Comparison of ENCODE assay signal across 10 mouse cellular contexts in the genomic region with DNA sequence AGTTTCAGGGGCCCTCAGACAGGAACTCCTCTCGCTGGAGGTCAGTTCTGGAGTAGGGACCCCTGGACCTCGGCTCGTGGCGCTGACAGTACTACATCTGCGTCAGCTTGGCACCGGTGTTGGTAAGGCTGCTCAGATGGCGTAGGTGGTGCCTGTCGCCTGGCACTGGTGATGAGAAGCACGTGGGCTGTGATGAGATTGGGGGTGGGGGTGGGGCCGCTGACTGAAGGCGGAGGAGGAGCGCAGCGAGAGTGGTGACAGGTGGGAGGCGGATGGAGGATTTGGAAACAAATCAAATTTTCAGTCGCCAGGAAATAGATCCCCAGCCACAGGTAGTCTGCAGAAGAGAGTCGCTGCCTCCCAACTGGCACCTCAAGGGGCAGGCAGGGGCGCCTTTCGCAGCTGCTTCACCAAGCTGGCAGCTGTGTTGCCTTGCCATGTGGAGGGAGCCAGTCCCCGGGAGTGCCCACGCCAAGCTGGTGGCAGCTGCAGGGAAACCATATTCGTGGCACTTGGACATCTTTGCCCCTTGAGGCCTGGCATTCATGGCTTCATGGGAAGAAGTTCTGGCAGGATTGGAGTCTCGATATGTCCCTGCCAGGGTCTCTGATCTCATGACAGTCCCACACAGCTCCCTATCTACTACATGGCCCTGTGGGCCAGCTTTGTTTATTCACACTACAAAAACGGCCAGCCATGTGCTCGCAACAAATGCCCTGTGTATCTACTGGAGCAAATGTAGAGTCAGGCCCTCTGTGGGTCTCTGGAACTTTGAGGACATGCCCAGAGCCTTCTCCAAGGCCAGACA. TPM values are rescaled to one million over a fixed set of nuclear protein-coding genes. Genes with fewer than 3 reads are reported as not detected.
DNase-seq lines count a peak whose midpoint lies in the region; ATAC-seq and TF ChIP-seq lines count a peak whose summit lies in the region.
"Had no signal": no experiment of that assay in that cellular context is flagged by ENCODE, and none has a peak within 500 bp of the region (broad histone marks: within the 10 kb centered on the region; RNA-seq: fewer than 3 reads in every experiment).

No protein-coding gene starts in this region.

- H3K9me3 ChIP-seq in hindbrain, embryonic 14.5 days (ENCODE audit: control insufficient read depth, low read length), result no peaks in the 10 kb centered on the region
- no peaks in the 10 kb centered on the region for H3K9me3 ChIP-seq in hindbrain, embryonic 11.5 days (ENCODE audit: control insufficient read depth, low read length)
- H3K9me3 ChIP-seq in heart, embryonic 10.5 days, result no peaks in the 10 kb centered on the region

- H3K9ac ChIP-seq in hindbrain, embryonic 14.5 days, result no peak overlapping the region
- H3K9ac ChIP-seq in hindbrain, embryonic 11.5 days (ENCODE audit: low read depth, low read length), result no peak overlapping the region
- H3K9ac ChIP-seq: lung, embryonic 14.5 days had no signal

- 0 out of 2 replicates have a peak, but pooled peaks cover 6% of the 10 kb centered on the region for H3K4me1 ChIP-seq in hindbrain, embryonic 14.5 days (replicated peaks; ENCODE audit: control insufficient read depth, insufficient read depth, low read length)
- no peaks in the 10 kb centered on the region for H3K4me1 ChIP-seq in hindbrain, embryonic 11.5 days (replicated peaks; ENCODE audit: control insufficient read depth, insufficient read depth, low read length)
- H3K4me1 ChIP-seq in heart, embryonic 10.5 days, result peaks cover 12% of the 10 kb centered on the region

- no peak overlapping the region for H3K4me3 ChIP-seq in hindbrain, embryonic 14.5 days (replicated peaks; ENCODE audit: low read length)
- H3K4me3 ChIP-seq in hindbrain, embryonic 11.5 days (ENCODE audit: low read depth, low read length), result no peak overlapping the region
- no peak overlapping the region for H3K4me3 ChIP-seq in left cerebral cortex, adult 2 months
- no peak overlapping the region for H3K4me3 ChIP-seq in heart, embryonic 10.5 days
- H3K4me3 ChIP-seq: erythroblast, embryonic 14.5 days had no signal

- 54% methylated on average over 24 of the region's 24 CpGs for WGBS in hindbrain, embryonic 14.5 days
- 65% methylated on average over 24 of the region's 24 CpGs for WGBS in hindbrain, embryonic 11.5 days
- WGBS in heart, embryonic 10.5 days, result 52% methylated on average over 24 of the region's 24 CpGs

- intact Hi-C loops in left cerebral cortex, adult 2 months (cut with DNase I), result loop anchor here (2.0 kb wide), 1 partner anchor 19 kb away; no protein-coding TSS in a partner anchor

- H3K4me2 ChIP-seq in hindbrain, embryonic 14.5 days (replicated peaks), result no peak overlapping the region
- no peak overlapping the region for H3K4me2 ChIP-seq in hindbrain, embryonic 11.5 days (replicated peaks; ENCODE audit: low read depth, low read length)
- H3K4me2 ChIP-seq: lung, embryonic 14.5 days had no signal

- no peak overlapping the region for H3K27ac ChIP-seq in hindbrain, embryonic 14.5 days
- no peak overlapping the region for H3K27ac ChIP-seq in hindbrain, embryonic 11.5 days (ENCODE audit: low read depth, low read length)
- peak overlapping the region; percentile 44 for H3K27ac ChIP-seq in left cerebral cortex, adult 2 months
- H3K27ac ChIP-seq in heart, embryonic 10.5 days, result no peak overlapping the region

- TF ChIP-seq CTCF in left cerebral cortex, adult 2 months (IDR thresholded peaks at IDR 0.05), result no peak

- 0 out of 2 replicates have a peak, but pooled peaks have one; percentile 51 for ATAC-seq in hindbrain, embryonic 14.5 days (ENCODE audit: low FRiP score)
- ATAC-seq in hindbrain, embryonic 11.5 days (ENCODE audit: low FRiP score), result no peak

- DNase-seq in hindbrain, embryonic 14.5 days (ENCODE audit: low spot score), result peak; percentile 43
- DNase-seq in hindbrain, embryonic 11.5 days (ENCODE audit: low spot score), result no peak
- peak; percentile 83 to 87 for DNase-seq in cerebellum, postnatal 14 days
- peak; percentile 54 to 63 for DNase-seq in left cerebral cortex, adult 2 months (ENCODE audit: extremely low spot score in 1 of 2, low spot score in 2 of 2)
- peak; percentile 73 for DNase-seq in thymus, postnatal 0 days (ENCODE audit: low spot score)
- DNase-seq in urinary bladder, postnatal 36 days (ENCODE audit: low spot score in 2 of 2), result no peak
- DNase-seq in gastrocnemius, adult 18-20 months (ENCODE audit: low spot score), result no peak
- no peak for DNase-seq in heart, embryonic 10.5 days (ENCODE audit: low spot score)
- DNase-seq: lung, embryonic 14.5 days had no signal

- no peaks in the 10 kb centered on the region for H3K36me3 ChIP-seq in hindbrain, embryonic 14.5 days (replicated peaks; ENCODE audit: control insufficient read depth, insufficient read depth)
- H3K36me3 ChIP-seq in hindbrain, embryonic 11.5 days (ENCODE audit: control insufficient read depth, insufficient read depth, low read length), result no peaks in the 10 kb centered on the region
- no peaks in the 10 kb centered on the region for H3K36me3 ChIP-seq in heart, embryonic 10.5 days

- H3K27me3 ChIP-seq in hindbrain, embryonic 14.5 days (ENCODE audit: control insufficient read depth, insufficient read depth, low read length), result no peaks in the 10 kb centered on the region
- H3K27me3 ChIP-seq in hindbrain, embryonic 11.5 days (ENCODE audit: control insufficient read depth, insufficient read depth, low read length), result no peaks in the 10 kb centered on the region; the same call in 1 of the 2 replicates
- peaks cover 43% of the 10 kb centered on the region for H3K27me3 ChIP-seq in heart, embryonic 10.5 days (ENCODE audit: insufficient read depth, poor library complexity, severe bottlenecking)

RNA-seq across cellular contexts. Expression of a gene that starts 5.8 kb away (rescaled TPM):
- polyA plus RNA-seq in hindbrain, embryonic 14.5 days (2014; fragmentation: Nextera tagmentation; extraction: Ambion mirVana), result 14.5 and 16.5 TPM in 2 replicates
- 11.5 and 15.4 TPM in 2 replicates for polyA plus RNA-seq in hindbrain, embryonic 11.5 days (2014; fragmentation: Nextera tagmentation; extraction: Ambion mirVana)
- 10 to 100 TPM; 22.8 to 23.3 TPM for total RNA-seq in left cerebral cortex, adult 2 months (2021)
- polyA plus RNA-seq in thymus, postnatal 0 days (2015; fragmentation: Nextera tagmentation; extraction: Ambion mirVana), result 13.8 and 14.0 TPM in 2 replicates
- 10 to 100 TPM; 12.4 to 12.9 TPM for total RNA-seq in gastrocnemius, adult 18-20 months (2021)
- 17.3 and 19.8 TPM in 2 replicates for polyA plus RNA-seq in heart, embryonic 10.5 days (2016; fragmentation: Nextera tagmentation; extraction: Ambion mirVana)

Comparison
In these comparisons a context has a peak if more than half of its experiments do, and no peak if none do; other contexts are left out.
1. DNase-seq: peak in hindbrain, embryonic 14.5 days (single experiment), cerebellum, postnatal 14 days (2 of 2), left cerebral cortex, adult 2 months (2 of 2) and thymus, postnatal 0 days (single experiment); none in hindbrain, embryonic 11.5 days (single experiment), urinary bladder, postnatal 36 days (0 of 2), gastrocnemius, adult 18-20 months (single experiment) and heart, embryonic 10.5 days (single experiment).